Mouse (Mus musculus) CH12.LX (cell line): ENCODE results near the gene Crtc3.

Source experiments
- CTCF ChIP-seq, 2 experiments: IDR thresholded peaks in 1 of 2; conservative IDR thresholded peaks in 1 of 2; 2 replicates each; pipeline ENCODE4 v1.5.1; 2011 to 2012; ENCODE audit warnings: low read depth in 2 of 2, low read length in 2 of 2, improper control_type of control experiment in 1 of 2, inconsistent platforms in 1 of 2, mild to moderate bottlenecking in 1 of 2, moderate library complexity in 1 of 2
- ELF1 ChIP-seq: IDR thresholded peaks from 2 replicates; pipeline ENCODE4 v1.6.1; 2014; ENCODE audit warnings: low read depth, mild to moderate bottlenecking, inconsistent platforms, low read length, improper control_type of control experiment
- EP300 ChIP-seq: IDR thresholded peaks from 2 replicates; pipeline ENCODE4 v1.6.1; 2011; ENCODE audit warnings: low read length, improper control_type of control experiment
- MAX ChIP-seq: IDR thresholded peaks from 2 replicates; pipeline ENCODE4 v1.6.1; 2011; ENCODE audit warnings: low read length, improper control_type of control experiment
- NELFE ChIP-seq: IDR thresholded peaks from 2 replicates; pipeline ENCODE4 v1.6.1; 2011; ENCODE audit warnings: low read depth, low read length, improper control_type of control experiment
- SIN3A ChIP-seq: IDR thresholded peaks from 2 replicates; pipeline ENCODE4 v1.6.1; 2012; ENCODE audit warnings: low read length, improper control_type of control experiment, inconsistent platforms

DNA sequence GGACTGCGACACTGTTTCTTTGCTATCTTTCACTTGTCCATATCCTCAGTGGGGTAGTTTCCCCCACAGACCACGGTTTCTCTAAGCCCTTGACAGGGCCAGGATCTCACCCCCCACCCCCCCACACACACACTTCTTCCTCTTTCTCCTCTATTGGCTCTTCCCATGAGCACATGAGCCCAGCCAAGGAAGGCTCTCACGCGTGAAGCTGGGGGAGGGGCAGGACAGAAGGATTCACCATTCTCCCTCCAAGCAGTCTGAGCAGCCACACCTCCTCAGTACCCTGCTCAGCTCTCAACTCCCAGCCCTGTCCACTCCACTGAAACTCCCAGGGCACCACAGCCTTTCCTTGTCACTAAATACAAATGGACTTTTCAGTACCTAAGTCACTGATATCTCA, 47.2 kb downstream of the Crtc3 start:
- TF ChIP-seq CTCF (conservative IDR thresholded peaks at IDR 0.05 in 1 of 2, IDR thresholded peaks at IDR 0.05 in 1 of 2; ENCODE audit: low read depth in 2 of 2, low read length in 2 of 2) (no peak), NELFE (no peak), EP300 (no peak), ELF1 (0 out of 2 replicates have a peak, but pooled peaks have one; percentile 9), SIN3A (no peak), MAX (no peak)
